Mouse (Mus musculus) CH12.LX (cell line): ENCODE measurements around the gene Bdh2. TPM values are rescaled to one million over a fixed set of nuclear protein-coding genes. Genes with fewer than 3 reads are reported as not detected.

ENCODE experiments used
- DNase-seq: peaks from one replicate; pipeline ENCODE4 v3.0.0-alpha.2; 2013; ENCODE audit errors: extremely low read depth
- H3K27ac ChIP-seq: 2 replicates; pipeline ENCODE4 v1.5.1; 2012; ENCODE audit warnings: low read depth, mild to moderate bottlenecking, control low read depth, moderate library complexity; ENCODE audit not compliant: insufficient read depth
- H3K27me3 ChIP-seq: replicated peaks from 2 replicates; pipeline ENCODE3; 2012; ENCODE audit warnings: inconsistent platforms
- H3K36me3 ChIP-seq, 2 experiments: replicated peaks in 1 of 2; 2 replicates each; pipeline versions ENCODE3 to v1.6.1; 2012; ENCODE audit warnings: inconsistent platforms in 1 of 2, low read length in 1 of 2, mild to moderate bottlenecking in 1 of 2, mixed read lengths in 1 of 2, moderate library complexity in 1 of 2; ENCODE audit not compliant: control insufficient read depth in 1 of 2, insufficient read depth in 1 of 2
- H3K4me1 ChIP-seq, 2 experiments: 2 replicates each; pipeline ENCODE4 v1.6.1; 2012; ENCODE audit warnings: inconsistent platforms in 1 of 2, moderate library complexity in 1 of 2; ENCODE audit not compliant: insufficient read depth in 2 of 2, control insufficient read depth in 1 of 2
- H3K4me2 ChIP-seq: 2 replicates; pipeline ENCODE4 v1.6.1; 2012; ENCODE audit warnings: low read depth, mild to moderate bottlenecking, control low read depth; ENCODE audit not compliant: poor library complexity, insufficient read depth, severe bottlenecking
- H3K4me3 ChIP-seq, 3 experiments: fragments of 150-350 bp in 1 of 3; sonication (generic) in 1 of 3; replicated peaks in 1 of 3; 2 replicates each; pipeline versions ENCODE3 to v1.5.1; 2011 to 2012; ENCODE audit warnings: low read depth in 2 of 3, low read length in 2 of 3, mild to moderate bottlenecking in 2 of 3, moderate library complexity in 2 of 3, control low read depth in 1 of 3, improper control_type of control experiment in 1 of 3, inconsistent platforms in 1 of 3, mixed read lengths in 1 of 3; ENCODE audit not compliant: poor library complexity in 1 of 3
- H3K79me2 ChIP-seq: replicated peaks from 2 replicates; pipeline ENCODE4 v1.6.1; 2012; ENCODE audit warnings: mild to moderate bottlenecking, moderate library complexity; ENCODE audit not compliant: control insufficient read depth, poor library complexity, insufficient read depth, severe bottlenecking; ENCODE audit errors: extremely low read depth
- H3K9ac ChIP-seq: 2 replicates; pipeline ENCODE4 v1.6.1; 2012; ENCODE audit warnings: low read depth, mild to moderate bottlenecking, control low read depth, moderate library complexity; ENCODE audit not compliant: insufficient read depth
- H3K9me3 ChIP-seq: replicated peaks from 2 replicates; pipeline ENCODE3; 2012; ENCODE audit warnings: low read length, inconsistent platforms, mixed read lengths
- BHLHE40 ChIP-seq: IDR thresholded peaks from 2 replicates; pipeline ENCODE4 v1.6.1; 2011; ENCODE audit warnings: mild to moderate bottlenecking, low read depth, low read length, improper control_type of control experiment
- CHD1 ChIP-seq: IDR thresholded peaks from 2 replicates; pipeline ENCODE4 v1.6.1; 2012; ENCODE audit warnings: low read depth, low read length, improper control_type of control experiment, inconsistent platforms
- CHD2 ChIP-seq: IDR thresholded peaks from 2 replicates; pipeline ENCODE4 v1.6.1; 2011; ENCODE audit warnings: low read length, improper control_type of control experiment
- CTCF ChIP-seq, 2 experiments: IDR thresholded peaks in 1 of 2; conservative IDR thresholded peaks in 1 of 2; 2 replicates each; pipeline ENCODE4 v1.5.1; 2011 to 2012; ENCODE audit warnings: low read depth in 2 of 2, low read length in 2 of 2, improper control_type of control experiment in 1 of 2, inconsistent platforms in 1 of 2, mild to moderate bottlenecking in 1 of 2, moderate library complexity in 1 of 2
- ELF1 ChIP-seq: IDR thresholded peaks from 2 replicates; pipeline ENCODE4 v1.6.1; 2014; ENCODE audit warnings: low read depth, mild to moderate bottlenecking, inconsistent platforms, low read length, improper control_type of control experiment
- HCFC1 ChIP-seq: IDR thresholded peaks from 2 replicates; pipeline ENCODE4 v1.6.1; 2012; ENCODE audit warnings: low read depth, mild to moderate bottlenecking, inconsistent platforms, low read length, improper control_type of control experiment
- IRF4 ChIP-seq: IDR thresholded peaks from 2 replicates; pipeline ENCODE4 v1.6.1; 2014; ENCODE audit warnings: low read depth, mild to moderate bottlenecking, inconsistent platforms, low read length, improper control_type of control experiment
- JUND ChIP-seq: conservative IDR thresholded peaks from 2 replicates; pipeline ENCODE4 v1.6.1; 2011; ENCODE audit warnings: low read depth, low read length, improper control_type of control experiment
- MAFK ChIP-seq: IDR thresholded peaks from 2 replicates; pipeline ENCODE4 v1.6.1; 2011; ENCODE audit warnings: low read length, improper control_type of control experiment; ENCODE audit not compliant: insufficient replicate concordance
- MAX ChIP-seq: IDR thresholded peaks from 2 replicates; pipeline ENCODE4 v1.6.1; 2011; ENCODE audit warnings: low read length, improper control_type of control experiment
- MXI1 ChIP-seq: IDR thresholded peaks from 2 replicates; pipeline ENCODE4 v1.6.1; 2011; ENCODE audit warnings: mild to moderate bottlenecking, low read depth, low read length, improper control_type of control experiment
- NRF1 ChIP-seq: IDR thresholded peaks from 2 replicates; pipeline ENCODE4 v1.6.1; 2014; ENCODE audit warnings: low read depth, mild to moderate bottlenecking, inconsistent platforms, low read length, improper control_type of control experiment, moderate library complexity
- PAX5 ChIP-seq: IDR thresholded peaks from 2 replicates; pipeline ENCODE4 v1.6.1; 2012; ENCODE audit warnings: low read length, inconsistent platforms, mixed read lengths
- POLR2A ChIP-seq: IDR thresholded peaks from 2 replicates; pipeline ENCODE4 v1.6.1; 2011; ENCODE audit warnings: low read depth, mild to moderate bottlenecking, improper control_type of control experiment, low read length
- RAD21 ChIP-seq: IDR thresholded peaks from 2 replicates; pipeline ENCODE4 v1.6.1; 2011; ENCODE audit warnings: low read depth, mild to moderate bottlenecking, low read length, improper control_type of control experiment, moderate library complexity
- SIN3A ChIP-seq: IDR thresholded peaks from 2 replicates; pipeline ENCODE4 v1.6.1; 2012; ENCODE audit warnings: low read length, improper control_type of control experiment, inconsistent platforms
- SMC3 ChIP-seq: IDR thresholded peaks from 2 replicates; pipeline ENCODE4 v1.6.1; 2011; ENCODE audit warnings: low read depth, low read length, improper control_type of control experiment
- TBP ChIP-seq: conservative IDR thresholded peaks from 2 replicates; pipeline ENCODE4 v1.6.1; 2011; ENCODE audit warnings: low read depth, low read length, improper control_type of control experiment
- ZC3H11A ChIP-seq: IDR thresholded peaks from 2 replicates; pipeline ENCODE4 v1.6.1; 2012; ENCODE audit warnings: low read depth, mild to moderate bottlenecking, inconsistent platforms, low read length, improper control_type of control experiment
- ZNF384 ChIP-seq: IDR thresholded peaks from 2 replicates; pipeline ENCODE4 v1.6.1; 2012; ENCODE audit warnings: low read depth, low read length, improper control_type of control experiment, inconsistent platforms
- dilution Hi-C: fragments of 300-500 bp; cut with MboI; formaldehyde crosslinking; loops from 2 replicates; pipeline ENCODE4 v1.14.3; 2020; ENCODE audit warnings: low sequenced_read_pairs; ENCODE audit not compliant: extremely low pct_unique_long_range_greater_than_20kb, extremely low pct_ligation_motif_present
- in situ Hi-C: fragments of 300-500 bp; cut with MboI; formaldehyde crosslinking; loops from 3 replicates; pipeline ENCODE4 v1.14.3; 2019; ENCODE audit warnings: low sequenced_read_pairs, low pct_ligation_motif_present, low pct_unique_long_range_greater_than_20kb, mixed read lengths
- polyA plus RNA-seq: library from polyadenylated mRNA; unstranded; fragments of >175 nt; gene quantifications from 2 replicates; pipeline ENCODE4 v1.2.1, GENCODE M21; 2012; ENCODE audit warnings: low read depth; ENCODE audit not compliant: insufficient read length
- total RNA-seq, 2 experiments: library from RNA; depleted of rRNA; stranded (reverse); fragments of 300-350 nt in 1 of 2; fragments of >200 nt in 1 of 2; gene quantifications; 2 replicates each; pipeline ENCODE4 v1.2.3; 2012 to 2014

Bdh2 gene
- total and polyA plus RNA-seq, 3 experiments, result 1.2 to 2.3 (median 2.0) TPM

GRCm38 (mm10) chr3:135288138-135288750 lies 7.2 kb downstream of the Bdh2 start:
- dilution Hi-C loops, result no loop called here
- no peak for DNase-seq
- Histone ChIP-seq H3K4me3 (no peak overlapping the region), H3K9me3 (no peaks in the 10 kb centered on the region), H3K27me3 (no peaks in the 10 kb centered on the region), H3K4me2 (no peak overlapping the region), H3K79me2 (no peaks in the 10 kb centered on the region), H3K9ac (no peak overlapping the region), H3K27ac (no peak overlapping the region), H3K4me1 (peaks cover 0 to 2% of the 10 kb centered on the region in 2 experiments; a peak in 1 of 4 replicates), H3K36me3 (no peaks in the 10 kb centered on the region)
- in situ Hi-C loops, result no loop called here
- no peak for TF ChIP-seq ZNF384
- TF ChIP-seq CTCF (conservative IDR thresholded peaks at IDR 0.05 in 1 of 2, IDR thresholded peaks at IDR 0.05 in 1 of 2; ENCODE audit: low read depth in 2 of 2, low read length in 2 of 2), result no peak
- no peak for TF ChIP-seq POLR2A
- no peak for TF ChIP-seq CHD2
- no peak for TF ChIP-seq ZC3H11A
- no peak for TF ChIP-seq SIN3A
- no peak for TF ChIP-seq MXI1
- no peak for TF ChIP-seq NRF1
- no peak for TF ChIP-seq TBP
- no peak for TF ChIP-seq ELF1

GRCm38 (mm10) chr3:135289148-135289547 lies 8.1 kb downstream of the Bdh2 start:
- Histone ChIP-seq H3K36me3 (no peaks in the 10 kb centered on the region), H3K79me2 (no peaks in the 10 kb centered on the region)
- TF ChIP-seq PAX5, result no peak
- TF ChIP-seq, all 38 proteins: peak for 0
- H3K27me3 ChIP-seq, result no peaks in the 10 kb centered on the region
- no peak overlapping the region for H3K9ac ChIP-seq
- peaks cover 0 to 2% of the 10 kb centered on the region in 2 experiments; a peak in 1 of 4 replicates for H3K4me1 ChIP-seq
- dilution Hi-C loops, result no loop called here
- H3K27ac ChIP-seq, result no peak overlapping the region
- in situ Hi-C loops, result no loop called here
- H3K4me2 ChIP-seq, result no peak overlapping the region
- no peak for DNase-seq
- H3K4me3 ChIP-seq, result no peak overlapping the region
- no peaks in the 10 kb centered on the region for H3K9me3 ChIP-seq

- in situ Hi-C loops, result loop anchor here (5.0 kb wide), 3 partner anchors 37 to 217 kb away; no protein-coding TSS in a partner anchor
- no peak overlapping the region for H3K27ac ChIP-seq
- TF ChIP-seq CHD1, result no peak
- TF ChIP-seq CTCF (conservative IDR thresholded peaks at IDR 0.05 in 1 of 2, IDR thresholded peaks at IDR 0.05 in 1 of 2; ENCODE audit: low read depth in 2 of 2, low read length in 2 of 2), result peak; percentile 94 to 99
- TF ChIP-seq MAX, result no peak
- no peak; the same call in none of the 2 replicates for TF ChIP-seq RAD21
- no peak for TF ChIP-seq ELF1
- TF ChIP-seq HCFC1, result no peak
- TF ChIP-seq BHLHE40, result no peak
- TF ChIP-seq MAFK, result no peak
- TF ChIP-seq JUND, result no peak
- TF ChIP-seq SMC3, result peak; percentile 97
- TF ChIP-seq ZC3H11A, result peak; percentile 87
- TF ChIP-seq PAX5, result no peak
- peak; percentile 43; the same call in 1 of the 2 replicates for TF ChIP-seq IRF4
- TF ChIP-seq, all 38 proteins: peak for 4
- no peak overlapping the region for H3K4me3 ChIP-seq
- peaks cover 0 to 5% of the 10 kb centered on the region in 2 experiments; a peak in 1 of 4 replicates for H3K4me1 ChIP-seq
- H3K9me3 ChIP-seq, result no peaks in the 10 kb centered on the region
- DNase-seq, result peak; percentile 82
- dilution Hi-C loops, result no loop called here
- no peaks in the 10 kb centered on the region for H3K27me3 ChIP-seq
- no peak overlapping the region for H3K9ac ChIP-seq
- 0 out of 2 replicates have a peak overlapping the region, but pooled peaks have one; percentile 9 for H3K4me2 ChIP-seq
- H3K79me2 ChIP-seq, result no peaks in the 10 kb centered on the region
- no peaks in the 10 kb centered on the region for H3K36me3 ChIP-seq
Observed at GRCm38 (mm10) chr3:135290249-135290894, 9.4 kb downstream of the Bdh2 start.
